Mouse (Mus musculus) heart, adult 2 months (tissue): Measurements from ENCODE around the gene Serpina3c.

Experiments
- CTCF ChIP-seq: fragments of 200-600 bp; IDR thresholded peaks from 2 replicates; pipeline ENCODE4 v1.8.1; 2022; ENCODE audit warnings: antibody characterized with exemption, mild to moderate bottlenecking, moderate library complexity
- EP300 ChIP-seq: fragments of 200-500 bp; IDR thresholded peaks from 2 replicates; pipeline ENCODE4 v1.6.1; 2011; ENCODE audit warnings: low read depth, low read length, control low read depth; ENCODE audit not compliant: insufficient read depth
- POLR2A ChIP-seq: fragments of 200-500 bp; IDR thresholded peaks from 2 replicates; pipeline ENCODE4 v1.6.1; 2011; ENCODE audit warnings: mild to moderate bottlenecking, low read depth, low read length, control low read depth; ENCODE audit not compliant: insufficient read depth

GRCm38 (mm10) chr12:104145571-104145970 is 8.1 kb downstream of the Serpina3c start:
- TF ChIP-seq CTCF = no peak
- TF ChIP-seq EP300 = no peak
- no peak for TF ChIP-seq POLR2A
